Mouse (Mus musculus): Measurements from ENCODE around the gene Oxct1.

The Oxct1 gene

GRCm38 (mm10) chr15:4026231-4026773, at the start of gene Oxct1:
Gene Oxct1 (plus strand): TSS chr15:4026383.
- peak; percentile 88 for DNase-seq (ENCODE audit: low spot score)

GRCm38 (mm10) chr15:3978279-3978678, 47.9 kb upstream of the Oxct1 start:
- DNase-seq (ENCODE audit: low spot score): no peak

GRCm38 (mm10) chr15:3979061-3979848, 46.9 kb upstream of the Oxct1 start, which contains the start of gene Fbxo4:
Gene Fbxo4 (minus strand): TSS chr15:3979573.
- peak; percentile 79 for DNase-seq (ENCODE audit: low spot score)

- DNase-seq (ENCODE audit: low spot score): no peak
Observed at GRCm38 (mm10) chr15:3979871-3980270, 46.3 kb upstream of the Oxct1 start.

- no peak for DNase-seq (ENCODE audit: low spot score)
Observed at GRCm38 (mm10) chr15:3982732-3983131, 43.5 kb upstream of the Oxct1 start.

GRCm38 (mm10) chr15:3984876-3985275, 41.3 kb upstream of the Oxct1 start:
- no peak for DNase-seq (ENCODE audit: low spot score)

- peak; percentile 35 for DNase-seq (ENCODE audit: low spot score)
Observed at GRCm38 (mm10) chr15:3987981-3988380, 38.2 kb upstream of the Oxct1 start.

GRCm38 (mm10) chr15:3994852-3995447, 31.2 kb upstream of the Oxct1 start:
- DNase-seq (ENCODE audit: low spot score): no peak

GRCm38 (mm10) chr15:3995448-3996266, 30.5 kb upstream of the Oxct1 start, which contains the start of gene AW549877:
Gene AW549877 (minus strand): TSS chr15:3995744.
- peak; percentile 99 for DNase-seq (ENCODE audit: low spot score)

- no peak for DNase-seq (ENCODE audit: low spot score)
Observed at GRCm38 (mm10) chr15:3996267-3997010, 29.7 kb upstream of the Oxct1 start.

GRCm38 (mm10) chr15:3999144-3999543, 27.0 kb upstream of the Oxct1 start:
- DNase-seq (ENCODE audit: low spot score): no peak

GRCm38 (mm10) chr15:4000536-4000935, 25.6 kb upstream of the Oxct1 start:
- no peak for DNase-seq (ENCODE audit: low spot score)

- DNase-seq (ENCODE audit: low spot score): no peak
Observed at GRCm38 (mm10) chr15:4013873-4014272, 12.3 kb upstream of the Oxct1 start.

GRCm38 (mm10) chr15:4020711-4021110, 5.5 kb upstream of the Oxct1 start:
- no peak for DNase-seq (ENCODE audit: low spot score)

- no peak for DNase-seq (ENCODE audit: low spot score)
Observed at GRCm38 (mm10) chr15:4023747-4024146, 2.4 kb upstream of the Oxct1 start.

- DNase-seq (ENCODE audit: low spot score): no peak
Observed at GRCm38 (mm10) chr15:4024726-4025507, 1.3 kb upstream of the Oxct1 start.

GRCm38 (mm10) chr15:4025508-4025904, 677 bp upstream of the Oxct1 start:
- no peak for DNase-seq (ENCODE audit: low spot score)

GRCm38 (mm10) chr15:4026831-4027584, 825 bp downstream of the Oxct1 start:
- DNase-seq (ENCODE audit: low spot score): peak; percentile 68

GRCm38 (mm10) chr15:4027671-4028410, 1.7 kb downstream of the Oxct1 start:
- no peak for DNase-seq (ENCODE audit: low spot score)

- no peak for DNase-seq (ENCODE audit: low spot score)
Observed at GRCm38 (mm10) chr15:4028411-4028700, 2.2 kb downstream of the Oxct1 start.
